Mouse (Mus musculus) gastrocnemius, postnatal 25 days (tissue): ENCODE measurements around the gene Mavs. TPM values are rescaled to one million over a fixed set of nuclear protein-coding genes. Genes with fewer than 3 reads are reported as not detected.
"Not testable (repeated sequence)": the region's sequence is repeated elsewhere in the genome, so short reads cannot be mapped to it uniquely, and the experiment has no call there.

ENCODE experiments used
- DNase-seq: peaks from one replicate; pipeline ENCODE4 v3.0.0; 2022
- total RNA-seq, 2 experiments: library from RNA; stranded (reverse); gene quantifications; 1 replicate in 1 of 2; 2 replicates in 1 of 2; pipeline ENCODE4 v1.2.3; 2021

Mavs gene
- total RNA-seq, 2 experiments from 2014 or later: 40.5 to 47.4 TPM

DNA sequence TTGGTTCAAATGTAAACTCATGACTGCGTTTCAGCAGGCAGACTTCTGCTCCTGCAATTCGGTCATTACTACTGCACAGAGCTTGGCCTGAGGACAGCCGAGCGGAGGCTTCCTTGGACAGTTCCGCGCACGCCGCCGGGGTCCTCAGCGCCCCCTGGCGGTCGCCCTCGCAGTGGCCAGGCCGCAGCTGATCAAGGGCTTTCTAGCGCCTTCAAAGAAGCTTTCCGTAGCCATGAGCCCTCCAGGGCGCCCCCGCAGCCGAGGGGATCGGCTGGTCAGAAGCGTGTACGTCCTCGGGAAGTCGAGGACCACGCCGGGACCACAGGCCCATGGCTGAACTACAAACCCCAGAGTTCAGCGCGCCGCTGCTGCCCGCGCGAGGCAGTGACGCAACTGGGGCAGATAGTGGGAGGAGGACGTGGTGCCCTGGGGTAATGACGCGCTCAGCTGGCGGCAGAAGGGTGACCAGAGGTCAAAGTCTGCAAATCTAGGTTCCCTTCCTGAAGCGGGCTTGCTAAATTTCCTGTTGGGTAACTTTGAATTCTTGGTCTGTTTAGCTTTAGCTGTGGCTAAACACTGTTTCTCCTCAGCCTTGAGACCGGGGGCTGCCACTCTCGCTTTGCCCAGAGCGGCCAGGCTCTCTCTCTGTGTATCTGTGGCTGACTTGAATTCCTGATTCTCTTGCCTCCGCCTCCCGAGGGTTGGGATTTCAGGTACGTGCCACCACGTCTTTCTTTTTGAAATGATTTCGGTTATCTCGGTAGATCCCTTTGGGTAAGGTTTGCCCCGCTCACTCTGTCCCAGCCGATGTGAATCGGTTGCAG, 23.7 kb upstream of the Mavs start:
- peak; percentile 94 for DNase-seq

DNA sequence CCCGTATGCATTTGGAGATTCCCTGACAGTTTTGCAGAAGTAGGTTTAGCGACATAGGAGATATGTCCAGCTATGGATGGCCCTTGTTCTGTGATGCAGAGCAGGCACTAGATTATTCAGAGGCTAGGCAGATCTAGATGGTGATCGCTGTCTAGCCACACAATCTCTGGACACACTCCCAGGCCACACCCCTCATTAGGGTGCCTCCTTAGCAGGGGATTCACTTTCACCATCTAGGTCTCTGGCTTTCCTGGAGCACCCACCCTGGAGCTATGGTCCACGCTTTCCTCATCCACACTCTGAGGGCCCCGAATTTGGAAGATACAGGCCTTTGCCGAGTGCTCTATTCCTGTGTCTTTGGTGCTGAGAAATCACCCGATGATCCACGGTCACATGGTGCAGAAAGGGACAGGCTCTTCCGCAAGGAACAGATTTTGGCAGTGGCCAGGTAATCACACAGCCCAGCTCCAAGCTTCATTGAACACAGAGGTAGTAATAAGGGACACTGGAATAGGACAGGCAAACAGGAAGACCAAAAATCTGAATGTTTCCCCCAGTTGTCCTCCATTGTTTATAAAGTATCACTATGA, 22.7 kb upstream of the Mavs start:
- no peak for DNase-seq

DNA sequence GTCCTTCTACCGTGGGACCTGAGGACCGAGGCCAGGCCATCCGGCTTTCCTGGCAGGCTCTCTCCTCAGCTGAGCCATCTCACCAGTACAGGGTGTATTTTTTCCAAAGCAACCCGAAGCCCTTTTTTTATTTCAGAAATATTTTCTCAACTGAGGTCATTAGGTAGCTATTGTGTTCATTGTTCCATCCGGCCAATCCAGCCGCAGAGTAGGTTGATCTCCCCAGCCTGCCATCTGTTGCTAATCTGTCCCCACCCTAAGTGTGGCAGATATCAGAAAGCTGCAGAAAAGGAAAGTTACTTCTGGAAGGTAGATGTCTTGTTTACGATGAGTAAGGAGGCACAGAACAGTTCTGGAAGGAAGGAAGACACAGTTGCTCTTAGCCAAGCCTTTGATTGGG, 20.1 kb upstream of the Mavs start:
- no peak for DNase-seq

DNA sequence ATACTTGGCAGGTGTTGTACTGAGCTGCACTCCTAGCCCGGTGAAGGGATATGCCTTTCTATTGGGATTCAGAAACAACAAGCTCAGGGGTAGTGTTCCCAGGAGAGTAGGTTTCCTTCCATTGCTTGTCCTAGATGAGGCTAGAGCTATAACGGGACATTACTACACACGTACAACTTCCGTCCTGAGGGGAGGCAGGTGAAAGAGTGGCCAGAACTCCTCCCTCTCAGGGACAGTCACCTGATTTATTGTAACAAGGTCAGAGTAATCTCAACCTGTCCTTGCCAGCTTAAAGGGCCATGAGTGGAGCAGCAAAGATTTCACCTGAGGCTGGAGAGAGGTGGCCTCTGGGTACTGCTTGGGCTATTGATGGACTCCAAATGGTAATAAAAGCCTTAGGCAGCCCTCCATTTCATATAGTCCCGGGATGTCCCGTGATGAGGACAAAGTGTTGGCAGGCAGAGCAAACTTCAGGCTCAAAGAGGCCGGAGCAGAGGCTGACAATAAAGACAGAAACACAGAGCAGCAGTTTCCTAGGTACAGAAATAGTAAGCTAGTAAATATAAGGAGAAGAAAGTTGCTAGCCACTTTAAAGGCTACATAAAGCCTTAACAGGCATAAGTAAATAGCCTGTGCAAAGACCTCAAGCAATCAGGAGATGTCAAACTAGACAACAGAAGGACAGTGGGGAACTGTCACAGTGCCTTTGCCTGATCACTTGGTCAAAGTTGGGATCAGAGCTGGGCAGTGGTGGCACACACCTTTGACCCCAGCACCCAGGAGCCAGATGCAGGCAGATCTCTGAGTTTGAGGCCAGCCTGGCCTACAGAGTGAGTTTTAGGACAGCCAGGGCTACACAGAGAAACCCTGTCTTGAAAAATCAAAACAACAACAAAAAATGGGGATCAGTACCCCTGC, 17.7 kb upstream of the Mavs start:
- DNase-seq: peak; percentile 33

DNA sequence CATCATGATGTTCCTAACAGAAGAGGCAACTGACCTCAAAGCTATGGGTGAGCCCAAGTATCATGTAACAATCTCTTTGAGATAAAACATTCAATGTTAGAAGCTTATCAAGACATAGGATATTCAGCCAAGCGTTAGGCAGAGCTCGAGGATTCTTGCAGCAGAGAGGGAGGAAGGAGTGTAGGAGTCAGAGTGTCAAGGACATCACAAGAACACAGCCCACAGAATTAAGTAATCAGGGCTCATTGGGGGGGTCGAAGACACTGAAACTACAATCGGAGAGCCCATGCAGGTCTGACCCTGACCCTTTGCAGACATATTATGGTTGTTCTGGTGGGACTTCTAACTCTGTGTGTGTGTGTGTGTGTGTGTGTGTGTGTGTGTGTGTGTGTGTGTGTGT, 13.8 kb upstream of the Mavs start:
- DNase-seq: no peak

DNA sequence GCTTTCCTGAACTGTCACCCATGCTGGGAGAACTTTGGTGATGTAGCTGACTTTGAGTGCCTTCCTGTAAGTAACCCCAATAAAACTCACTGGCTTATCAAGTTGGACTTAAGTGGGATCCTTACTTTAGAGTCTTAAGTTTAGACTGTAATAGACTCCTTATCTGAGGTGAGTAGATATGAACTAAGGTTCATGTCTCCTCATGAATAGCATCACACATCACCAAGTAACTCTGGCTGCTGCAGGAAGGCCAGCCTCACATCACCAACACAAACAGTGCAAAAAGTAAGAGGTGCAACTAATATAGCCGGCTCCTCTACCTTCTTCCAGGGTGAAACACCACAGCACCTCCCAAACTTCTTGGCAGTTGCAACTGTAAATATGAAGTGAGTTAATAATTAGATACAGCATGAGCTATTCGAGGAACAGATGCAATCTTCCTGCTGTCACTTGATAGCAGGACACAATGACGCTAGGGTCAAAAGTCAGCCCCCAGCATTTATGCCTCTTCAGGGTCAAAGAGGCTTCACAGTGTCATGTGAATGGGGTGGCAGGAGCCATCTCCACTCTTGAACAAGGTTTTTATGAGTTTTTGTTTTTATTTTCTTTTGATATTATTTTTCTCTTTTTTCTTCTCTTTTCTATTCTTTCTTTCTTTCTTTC, 11.9 kb upstream of the Mavs start:
- no peak for DNase-seq

DNA sequence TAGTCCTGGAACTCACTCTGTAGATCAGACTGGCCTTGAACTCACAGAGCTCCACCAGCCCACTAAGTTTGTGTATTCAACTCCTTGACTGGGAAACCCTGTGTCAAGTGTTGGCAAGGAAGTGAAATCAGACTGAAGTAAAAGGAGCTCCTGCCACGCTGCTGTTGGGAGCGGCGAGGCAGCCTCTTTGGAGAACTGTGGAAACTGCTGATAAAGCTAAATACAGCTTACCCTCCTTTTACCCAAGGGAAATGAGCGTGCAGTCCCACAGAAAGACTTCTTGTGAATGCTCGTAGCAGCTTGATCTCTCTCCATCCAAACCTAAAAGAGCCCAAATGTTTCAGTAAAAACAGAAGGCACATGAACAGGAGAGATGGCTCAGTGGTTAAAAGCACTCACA, 11.3 kb upstream of the Mavs start:
- no peak for DNase-seq

DNA sequence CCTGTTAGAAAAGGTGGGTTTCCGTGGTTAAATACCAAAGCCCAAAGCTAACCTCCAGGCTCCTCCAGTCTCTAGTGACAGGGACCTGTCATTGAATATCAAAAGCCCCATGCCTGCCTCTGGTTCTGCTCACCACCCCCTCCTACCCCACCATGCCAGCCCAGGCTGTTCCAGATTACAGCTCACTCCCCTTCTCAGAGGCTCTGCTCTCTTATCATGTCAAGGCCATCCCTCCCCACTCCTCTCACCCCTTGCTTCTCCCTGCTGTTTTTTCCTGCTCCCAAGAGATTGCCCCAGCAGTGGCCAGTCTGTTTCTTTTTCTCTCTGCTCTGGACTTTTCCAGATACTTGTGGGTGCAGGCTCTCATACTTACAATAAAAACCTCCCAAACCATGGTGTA, 10.3 kb upstream of the Mavs start:
- DNase-seq: no peak

DNA sequence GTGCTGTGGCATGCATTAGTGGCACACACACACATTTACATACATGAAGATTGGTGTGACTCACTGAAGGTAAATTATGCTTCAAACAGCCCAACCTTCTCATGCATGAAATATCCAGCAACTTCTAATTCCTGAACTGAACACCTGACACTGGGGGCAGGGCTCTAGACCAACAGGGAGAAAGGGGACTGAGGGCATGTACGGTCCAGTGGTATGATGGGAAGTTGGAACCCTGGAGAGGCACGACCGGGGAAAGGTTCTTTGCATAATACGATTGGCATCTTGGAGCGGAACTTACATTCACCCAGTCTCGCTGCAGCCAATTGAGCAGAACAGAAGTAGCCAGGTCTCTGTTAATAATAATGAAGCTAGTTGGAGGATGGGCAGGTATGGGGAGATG, 8.7 kb upstream of the Mavs start:
- DNase-seq: no peak

DNA sequence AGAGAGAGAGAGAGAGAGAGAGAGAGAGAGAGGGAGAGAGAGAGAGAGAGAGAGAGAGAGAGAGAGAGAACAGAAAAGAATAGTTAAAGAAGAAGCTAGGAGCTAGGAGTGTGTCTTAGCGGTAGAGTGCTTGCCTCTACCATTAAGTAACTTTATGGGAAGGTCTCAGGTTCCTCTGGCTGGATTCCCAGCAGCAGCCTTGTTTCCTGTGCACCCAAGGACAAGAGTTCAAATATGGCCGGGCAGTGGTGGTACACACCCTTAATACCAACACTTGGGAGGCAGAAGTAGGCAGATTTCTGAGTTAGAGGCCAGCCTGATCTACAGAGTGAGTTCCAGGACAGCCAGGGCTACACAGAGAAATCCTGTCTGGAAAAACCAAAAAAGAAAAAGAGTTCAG, 7.2 kb upstream of the Mavs start:
- DNase-seq: not testable (repeated sequence)

DNA sequence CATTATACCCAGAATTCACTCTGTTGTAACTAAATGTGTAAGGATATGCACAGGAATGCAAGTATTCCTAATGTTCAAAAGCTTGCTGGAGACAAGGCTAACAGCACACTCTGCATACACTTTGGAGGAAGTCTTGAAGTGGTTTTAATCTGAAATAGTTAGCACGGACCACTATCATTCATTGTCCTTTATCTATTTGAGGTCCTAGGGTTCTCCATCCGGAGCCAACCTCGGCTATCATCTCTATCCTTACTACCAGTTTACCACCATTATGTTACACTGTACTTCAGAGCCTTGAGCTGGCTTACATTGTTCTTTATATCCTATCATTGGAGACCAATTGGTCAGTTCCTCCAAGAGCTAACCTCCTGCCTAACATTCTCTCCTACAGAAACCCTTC, 6.6 kb upstream of the Mavs start:
- no peak for DNase-seq

DNA sequence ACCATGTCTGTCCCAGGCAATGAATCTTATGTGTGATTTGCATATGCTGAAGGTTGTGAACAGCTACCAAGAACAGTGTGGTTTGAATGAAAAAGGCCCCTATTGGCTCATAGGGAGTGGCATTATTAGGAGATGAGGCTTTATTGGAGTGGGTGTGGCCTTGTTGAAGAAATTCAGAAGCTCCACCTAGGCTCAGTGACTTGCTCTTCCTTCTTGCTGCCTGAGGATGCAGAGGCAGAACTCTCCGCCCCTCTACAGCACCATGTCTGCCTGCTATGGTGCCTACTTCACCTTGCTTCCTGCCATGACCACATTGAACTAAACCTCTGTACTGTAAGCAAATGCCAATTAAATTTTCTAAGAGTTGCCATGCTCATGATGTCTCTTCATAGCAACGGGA, 1.3 kb upstream of the Mavs start:
- no peak for DNase-seq

DNA sequence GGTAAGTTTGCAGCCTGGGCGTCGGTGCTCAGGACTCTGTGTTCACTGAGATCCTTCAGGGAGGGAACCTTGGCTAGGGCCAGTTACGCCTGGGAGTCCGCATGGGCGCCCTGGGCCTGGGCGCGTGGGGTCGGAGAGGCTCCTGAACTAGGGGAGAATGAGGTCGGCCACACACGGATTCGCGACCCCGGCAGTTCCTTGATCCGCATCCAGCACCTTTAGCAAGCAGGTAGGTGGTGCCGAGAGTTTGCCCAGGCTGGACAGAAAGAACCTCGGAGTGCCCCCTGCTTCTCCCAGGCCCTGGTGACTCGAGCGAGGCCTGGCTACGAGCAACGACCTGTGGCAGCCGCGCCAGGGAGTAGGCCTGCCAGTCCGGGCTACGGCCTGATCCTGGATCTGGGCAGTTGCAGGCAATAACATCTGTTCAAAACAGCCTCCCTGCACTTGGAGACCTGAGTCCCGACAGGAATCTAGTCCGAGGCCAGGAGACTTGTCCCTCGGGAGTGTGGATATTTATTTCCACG, 326 bp downstream of the Mavs start:
- no peak for DNase-seq

DNA sequence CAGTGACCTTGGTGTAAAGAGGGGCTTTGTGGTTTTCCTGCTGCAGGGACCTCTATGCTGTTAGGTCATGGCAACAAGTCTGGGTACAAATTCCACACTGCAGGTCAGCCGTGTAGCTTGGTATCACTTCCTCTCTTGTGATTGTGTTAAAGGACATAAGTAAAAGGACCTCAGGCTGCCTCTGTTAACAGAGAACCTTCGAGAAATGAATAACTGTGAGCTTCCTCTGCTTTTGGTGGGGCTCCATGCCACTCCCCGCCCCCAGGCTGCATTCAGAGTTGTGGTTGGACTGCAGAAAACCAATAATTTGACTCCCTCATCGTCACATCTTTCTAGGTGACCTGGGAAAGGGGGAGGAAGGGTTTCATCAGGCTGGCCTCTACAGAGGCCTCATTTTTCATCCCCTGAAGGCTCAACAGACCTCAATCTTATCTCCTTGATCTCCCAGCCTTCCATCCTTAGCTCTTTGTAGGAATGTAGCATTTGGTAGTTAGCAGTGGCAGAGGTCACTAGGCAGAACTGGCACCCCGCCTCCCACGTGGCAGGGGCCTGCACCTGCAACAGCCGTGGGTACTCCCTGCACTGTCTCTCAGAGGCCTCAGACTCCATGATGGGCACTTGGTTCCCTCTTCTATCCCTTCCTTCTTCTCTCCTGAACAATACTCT, 1.2 kb downstream of the Mavs start:
- DNase-seq: no peak

DNA sequence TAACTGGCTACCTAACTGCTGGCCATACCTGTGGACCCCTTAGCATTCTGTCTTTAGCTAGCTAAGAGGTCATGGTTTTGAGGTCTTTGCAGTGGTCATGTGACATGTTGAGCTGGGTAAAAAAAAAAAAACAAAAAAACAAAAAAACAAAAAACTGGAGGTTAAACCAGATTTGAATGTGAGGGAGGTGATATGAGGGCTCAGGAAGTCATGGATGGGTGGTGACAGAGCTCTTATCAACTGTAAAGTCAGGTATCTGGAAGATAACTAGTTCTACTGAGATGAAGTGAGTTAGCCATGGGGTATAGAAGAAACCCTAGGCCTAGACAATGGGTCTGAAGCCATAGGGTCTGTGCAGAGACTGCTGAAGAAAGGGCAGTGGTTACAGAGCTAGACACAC, 8.3 kb downstream of the Mavs start:
- no peak for DNase-seq

DNA sequence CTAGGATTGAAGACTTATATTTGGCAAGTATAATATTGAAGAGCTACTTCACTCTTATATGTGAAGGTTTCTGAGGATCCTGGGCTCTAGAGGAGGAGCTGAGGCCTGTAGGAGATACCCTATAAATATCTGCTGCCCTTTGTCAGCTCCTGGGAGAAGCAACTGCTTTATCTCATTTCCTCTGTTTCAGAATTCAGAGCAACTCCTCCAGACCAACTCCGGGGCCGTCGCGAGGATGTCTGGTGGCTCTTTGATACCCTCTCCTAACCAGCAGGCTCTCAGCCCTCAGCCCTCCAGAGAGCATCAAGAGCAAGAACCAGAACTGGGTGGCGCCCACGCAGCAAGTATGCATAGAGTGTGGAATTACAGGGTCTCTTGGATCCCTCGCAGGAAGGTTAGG, 9.1 kb downstream of the Mavs start:
- no peak for DNase-seq

DNA sequence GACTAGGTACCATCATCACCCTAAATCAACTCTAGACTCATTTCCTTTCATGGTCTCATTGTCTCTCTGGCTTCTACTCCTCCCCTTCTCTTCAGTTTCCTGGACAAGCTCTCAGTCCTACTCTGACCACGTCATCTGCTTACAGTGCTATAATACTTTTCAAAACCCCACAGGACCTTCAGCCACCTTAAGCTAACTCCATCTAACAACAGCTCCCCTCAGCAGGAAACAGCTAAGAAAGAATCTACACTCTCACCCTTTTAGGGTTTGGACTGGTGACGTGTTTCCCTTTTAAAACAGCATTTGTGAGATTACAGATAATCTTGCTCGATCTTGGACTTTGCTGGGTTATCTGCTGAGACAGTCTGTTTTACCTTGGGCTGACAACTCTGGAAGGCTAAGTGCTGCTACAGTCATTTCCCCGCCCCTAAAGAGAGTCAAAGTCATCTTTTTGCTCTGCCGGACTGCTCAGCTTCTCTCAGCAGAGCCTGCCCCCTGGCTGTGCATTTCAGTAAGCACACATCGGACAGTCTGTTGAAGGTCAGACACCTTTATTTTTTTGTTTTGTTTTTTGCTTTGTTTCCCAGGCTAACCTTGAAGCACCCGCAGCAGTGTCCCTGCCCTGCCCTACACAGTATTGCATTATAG, 19.9 kb downstream of the Mavs start:
- peak; percentile 48 for DNase-seq

DNA sequence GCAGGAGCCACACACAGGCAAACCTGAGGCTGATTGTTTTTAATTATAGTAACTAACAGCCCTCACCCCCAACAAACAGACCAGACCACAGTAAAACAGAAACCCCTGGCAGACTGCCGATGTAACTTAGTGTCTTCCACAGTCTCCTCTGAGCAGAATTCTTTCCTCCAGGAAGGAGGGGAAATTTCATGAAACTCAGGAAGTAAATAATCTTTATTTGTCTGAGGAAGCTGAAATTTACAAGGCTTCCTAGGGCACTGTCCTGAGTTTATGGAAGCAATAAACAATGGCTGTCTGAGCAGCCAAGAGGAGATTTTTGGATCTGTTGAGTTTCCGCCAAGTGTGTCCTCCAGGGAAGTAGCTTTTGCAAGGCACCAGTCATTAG, 20.5 kb downstream of the Mavs start:
- no peak for DNase-seq

DNA sequence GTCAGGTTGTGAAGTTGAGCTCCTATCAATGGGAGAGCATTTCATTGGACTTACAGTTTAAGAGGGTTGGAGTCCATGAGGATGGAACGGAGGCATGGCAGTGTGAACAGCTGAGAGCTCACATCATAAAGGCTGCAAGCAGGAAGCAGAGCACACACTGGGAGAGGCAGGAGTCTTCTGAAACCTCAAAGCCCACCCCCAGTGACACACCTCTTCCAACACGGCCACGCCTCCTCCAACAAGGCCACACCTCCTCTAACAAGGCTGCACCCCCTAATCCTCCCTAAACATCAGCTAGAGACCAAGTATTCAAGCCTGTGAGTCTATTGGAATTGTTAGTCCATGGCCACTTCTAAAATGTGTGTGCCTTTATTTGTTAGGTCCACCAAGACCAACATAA, 21.9 kb downstream of the Mavs start:
- DNase-seq: no peak

DNA sequence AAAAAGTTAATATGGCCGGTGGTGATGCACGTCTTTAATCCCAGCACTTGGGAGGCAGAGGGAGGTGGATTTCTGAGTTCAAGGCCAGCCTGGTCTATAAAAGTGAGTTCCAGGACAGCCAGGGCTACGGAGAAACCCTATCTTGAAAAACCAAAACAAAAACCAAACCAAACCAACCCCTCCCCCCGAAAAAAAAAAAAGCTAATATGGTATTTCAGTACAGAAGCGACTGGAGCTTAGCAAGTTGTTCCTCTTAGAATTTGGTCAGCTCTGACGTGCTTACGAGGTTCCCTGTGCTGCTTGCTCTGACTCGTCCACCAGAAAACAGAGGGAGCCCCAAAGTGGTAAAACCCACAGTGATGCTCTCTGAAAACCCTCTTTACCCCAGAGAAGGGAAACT, 24.8 kb downstream of the Mavs start:
- DNase-seq: no peak
